Mouse (Mus musculus) kidney, postnatal 0 days (tissue): ENCODE measurements at regions not wholly inside any gene's neighbourhood (a gene's known extent, or its start where the extent isn't known, plus 50 kb on each side); places are given as distances from the start of the nearest gene placed in this dataset.

Source experiments
- ATAC-seq: fragments of 200-750 bp; cut with Nextera tagmentation; replicated peaks from 2 replicates; pipeline ENCODE4 v1.8.0; 2017; ENCODE audit warnings: low read depth, moderate number of reproducible peaks, moderate TSS enrichment, moderate library complexity; ENCODE audit not compliant: low FRiP score
- DNase-seq: peaks from one replicate; pipeline ENCODE4 v3.0.0-alpha.2; 2016; ENCODE audit warnings: low spot score
- H3K27ac ChIP-seq: fragments of 300-500 bp; sonication (generic); 2 replicates; pipeline ENCODE4 v1.5.1; 2014; ENCODE audit warnings: mild to moderate bottlenecking
- H3K27me3 ChIP-seq: fragments of 300-500 bp; sonication (generic); 2 replicates; pipeline ENCODE4 v1.6.1; 2014; ENCODE audit warnings: low read length, mixed read lengths; ENCODE audit not compliant: insufficient read depth
- H3K36me3 ChIP-seq: fragments of 300-500 bp; sonication (generic); 2 replicates; pipeline ENCODE4 v1.6.1; 2014; ENCODE audit warnings: low read length, mixed read lengths; ENCODE audit not compliant: insufficient read depth
- H3K4me1 ChIP-seq: fragments of 300-500 bp; sonication (generic); replicated peaks from 2 replicates; pipeline ENCODE4 v1.6.1; 2014; ENCODE audit warnings: antibody characterized with exemption, low read length, mixed read lengths; ENCODE audit not compliant: insufficient read depth
- H3K4me2 ChIP-seq: fragments of 300-500 bp; sonication (generic); 2 replicates; pipeline ENCODE4 v1.6.1; 2014; ENCODE audit warnings: mild to moderate bottlenecking, low read length, moderate library complexity, mixed read lengths
- H3K4me3 ChIP-seq: fragments of 300-500 bp; sonication (generic); replicated peaks from 2 replicates; pipeline ENCODE4 v1.5.1; 2014; ENCODE audit warnings: low read depth, low read length
- H3K9ac ChIP-seq: fragments of 300-500 bp; sonication (generic); 2 replicates; pipeline ENCODE4 v1.6.1; 2014; ENCODE audit warnings: low read depth, low read length
- H3K9me3 ChIP-seq: fragments of 300-500 bp; sonication (generic); replicated peaks from 2 replicates; pipeline ENCODE4 v1.6.1; 2016; ENCODE audit warnings: low read length, inconsistent platforms, mixed read lengths
- CTCF ChIP-seq: IDR thresholded peaks from 2 replicates; pipeline ENCODE4 v1.5.1; 2016; ENCODE audit warnings: antibody characterized with exemption, low read depth, mild to moderate bottlenecking, moderate library complexity
- WGBS: fragments of 180-500 bp; shearing (Covaris S2); extraction: QIAGEN DNeasy Blood & Tissue Kit; methylation state at CpG from one replicate; pipeline ENCODE4 v1.1.7; 2014; 5-methylcytosine and 5-hydroxymethylcytosine counted together

- H3K36me3 ChIP-seq, result no peaks in the 10 kb centered on the region
- WGBS, result 83% methylated on average over 2 of the region's 2 CpGs
- H3K4me3 ChIP-seq, result no peak overlapping the region
- no peaks in the 10 kb centered on the region for H3K27me3 ChIP-seq
- no peaks in the 10 kb centered on the region for H3K4me1 ChIP-seq
- H3K27ac ChIP-seq, result no peak overlapping the region
- DNase-seq (no peak), ATAC-seq (no peak)
- no peaks in the 10 kb centered on the region for H3K9me3 ChIP-seq
- no peak overlapping the region for H3K4me2 ChIP-seq
- TF ChIP-seq CTCF, result no peak
- H3K9ac ChIP-seq, result no peak overlapping the region
These were observed 605.9 kb downstream of the Kcnj2 start for GRCm38 (mm10) chr11:111671865-111672264.

DNA sequence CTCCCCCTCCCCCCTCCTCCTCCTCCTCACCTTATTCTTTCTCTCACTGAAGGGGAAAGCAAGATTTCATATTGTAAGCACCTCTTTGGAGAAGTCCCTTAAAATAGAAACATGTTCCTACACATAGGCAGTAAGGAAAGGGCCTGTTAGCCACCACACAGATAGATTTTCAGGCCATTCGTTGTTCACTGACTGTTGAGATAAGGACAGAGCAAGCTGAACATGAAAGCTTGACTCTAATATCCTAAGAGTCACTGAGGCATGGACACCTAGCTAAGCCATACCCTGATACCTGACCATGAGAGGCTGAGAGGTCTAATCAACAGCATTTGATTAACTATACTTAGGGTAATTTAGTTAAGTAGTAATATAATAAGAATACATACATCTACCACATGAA is 609.7 kb downstream of the Kcnj2 start:
- no peak overlapping the region for H3K27ac ChIP-seq
- no peak for ATAC-seq
- 70% methylated on average over 1 of the region's 1 CpGs for WGBS

GRCm38 (mm10) chr11:111682341-111682740 is 616.4 kb downstream of the Kcnj2 start:
- no peak overlapping the region for H3K9ac ChIP-seq
- no peaks in the 10 kb centered on the region for H3K9me3 ChIP-seq
- H3K27me3 ChIP-seq, result no peaks in the 10 kb centered on the region
- H3K4me3 ChIP-seq, result no peak overlapping the region
- H3K4me1 ChIP-seq, result no peaks in the 10 kb centered on the region
- H3K36me3 ChIP-seq, result no peaks in the 10 kb centered on the region
- DNase-seq (no peak), ATAC-seq (no peak)
- 89% methylated on average over 7 of the region's 7 CpGs for WGBS
- H3K4me2 ChIP-seq, result no peak overlapping the region
- no peak for TF ChIP-seq CTCF
- no peak overlapping the region for H3K27ac ChIP-seq

More for the DNA sequence above, 609.7 kb downstream of the Kcnj2 start:
- no peak for DNase-seq
- Histone ChIP-seq H3K4me2 (no peak overlapping the region), H3K9ac (no peak overlapping the region), H3K27me3 (no peaks in the 10 kb centered on the region), H3K4me3 (no peak overlapping the region), H3K4me1 (no peaks in the 10 kb centered on the region), H3K9me3 (no peaks in the 10 kb centered on the region), H3K36me3 (no peaks in the 10 kb centered on the region)
- no peak for TF ChIP-seq CTCF

DNA sequence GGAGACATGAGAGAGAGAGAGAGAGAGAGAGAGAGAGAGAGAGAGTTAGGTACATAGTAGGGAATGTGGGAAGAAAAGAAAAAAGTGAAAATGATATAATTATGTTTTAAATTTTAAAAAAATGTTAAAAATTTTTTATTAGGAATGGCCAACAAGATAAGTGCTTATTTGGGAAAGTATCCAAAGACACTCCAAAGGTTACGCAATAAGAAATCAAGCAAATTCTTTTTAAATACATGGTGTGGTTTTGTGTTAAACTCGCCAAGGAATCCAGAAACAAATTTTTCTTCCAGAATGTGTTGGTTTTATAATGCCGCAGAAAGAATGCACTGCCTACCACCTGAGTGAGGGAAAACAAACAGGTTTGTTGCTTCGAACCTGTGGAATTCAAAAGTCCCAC is 617.9 kb downstream of the Kcnj2 start:
- ATAC-seq (no peak), DNase-seq (no peak)
- WGBS, result 85% methylated on average over 4 of the region's 4 CpGs
- H3K9ac ChIP-seq, result no peak overlapping the region
- H3K9me3 ChIP-seq, result no peaks in the 10 kb centered on the region
- no peak overlapping the region for H3K4me2 ChIP-seq
- H3K27me3 ChIP-seq, result no peaks in the 10 kb centered on the region
- H3K27ac ChIP-seq, result no peak overlapping the region
- no peak for TF ChIP-seq CTCF
- H3K4me1 ChIP-seq, result no peaks in the 10 kb centered on the region
- no peaks in the 10 kb centered on the region for H3K36me3 ChIP-seq
- no peak overlapping the region for H3K4me3 ChIP-seq

GRCm38 (mm10) chr11:111687769-111688168 is 621.8 kb downstream of the Kcnj2 start:
- H3K27me3 ChIP-seq, result no peaks in the 10 kb centered on the region
- H3K27ac ChIP-seq, result no peak overlapping the region
- H3K4me3 ChIP-seq, result no peak overlapping the region
- H3K36me3 ChIP-seq, result no peaks in the 10 kb centered on the region
- H3K9me3 ChIP-seq, result no peaks in the 10 kb centered on the region
- H3K4me1 ChIP-seq, result no peaks in the 10 kb centered on the region
- no peak for TF ChIP-seq CTCF
- H3K9ac ChIP-seq, result no peak overlapping the region
- DNase-seq (no peak), ATAC-seq (no peak)
- WGBS, result 60% methylated on average over 3 of the region's 3 CpGs
- no peak overlapping the region for H3K4me2 ChIP-seq

- no peak for DNase-seq
- Histone ChIP-seq H3K4me1 (no peaks in the 10 kb centered on the region), H3K27ac (no peak overlapping the region), H3K4me3 (no peak overlapping the region), H3K36me3 (no peaks in the 10 kb centered on the region), H3K4me2 (no peak overlapping the region), H3K9me3 (no peaks in the 10 kb centered on the region), H3K27me3 (no peaks in the 10 kb centered on the region), H3K9ac (no peak overlapping the region)
- 69% methylated on average over 6 of the region's 6 CpGs for WGBS
- TF ChIP-seq CTCF, result no peak
- no peak for ATAC-seq
These were observed 622.4 kb downstream of the Kcnj2 start for GRCm38 (mm10) chr11:111688186-111688860.

DNA sequence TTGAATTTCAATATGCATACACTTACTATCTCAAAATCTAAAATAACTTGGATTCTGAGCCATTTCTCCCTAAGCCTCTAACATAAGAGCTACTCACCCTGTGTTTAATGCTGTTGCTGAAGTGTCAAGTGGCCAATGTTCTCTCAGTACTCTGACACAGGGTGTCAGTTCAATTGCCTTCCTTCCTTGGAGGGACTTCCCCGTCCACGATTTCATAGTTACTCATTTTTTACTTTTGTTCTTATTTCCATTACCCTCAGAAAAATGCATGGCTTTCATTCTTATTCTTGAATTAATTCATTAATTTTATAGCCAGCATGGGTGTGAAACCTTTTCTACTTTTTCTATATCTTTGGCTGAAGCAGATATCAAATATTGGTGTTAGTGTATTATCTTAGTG is 623.9 kb downstream of the Kcnj2 start:
- H3K9ac ChIP-seq, result no peak overlapping the region
- no peak for TF ChIP-seq CTCF
- no peaks in the 10 kb centered on the region for H3K9me3 ChIP-seq
- no peak overlapping the region for H3K4me3 ChIP-seq
- no peaks in the 10 kb centered on the region for H3K27me3 ChIP-seq
- H3K36me3 ChIP-seq, result no peaks in the 10 kb centered on the region
- DNase-seq (no peak), ATAC-seq (no peak)
- no peak overlapping the region for H3K27ac ChIP-seq
- WGBS, result 69% methylated on average over 2 of the region's 2 CpGs
- H3K4me1 ChIP-seq, result no peaks in the 10 kb centered on the region
- no peak overlapping the region for H3K4me2 ChIP-seq
